Mouse (Mus musculus): ENCODE results near the gene Fgf18. TPM values are rescaled to one million over a fixed set of nuclear protein-coding genes. Genes with fewer than 3 reads are reported as not detected.

The Fgf18 gene
- total and polyA plus RNA-seq, 3 experiments, result 0.15 to 0.40 TPM; not detected in 1

- TF ChIP-seq POLR2AphosphoS2 (IDR thresholded peaks at IDR 0.05; ENCODE audit: low read length) (peak; percentile 100), MYB (IDR thresholded peaks at IDR 0.05; ENCODE audit: low read depth, low read length) (no peak)
Measured at GRCm38 (mm10) chr11:33162998-33163506, 15.9 kb upstream of the Fgf18 start, which contains the start of gene Npm1 (continued).

- DNase-seq (ENCODE audit: low read depth, low spot score), result peak; percentile 89
- Histone ChIP-seq H3K36me3 (ENCODE audit: control insufficient read depth in 1 of 2, insufficient read depth in 2 of 2, low read length in 2 of 2) (peaks cover 32 to 35% of the 10 kb centered on the region in 2 experiments), H3K27ac (ENCODE audit: control insufficient read depth, low read depth, low read length) (peak overlapping the region; percentile 70), H3K79me2 (ENCODE audit: control insufficient read depth, insufficient read depth, low read length, poor library complexity) (peaks cover 49% of the 10 kb centered on the region), H3K9me3 (replicated peaks; ENCODE audit: insufficient read depth, low read length) (no peaks in the 10 kb centered on the region), H3K9ac (ENCODE audit: control insufficient read depth, low read depth, low read length, poor library complexity, severe bottlenecking) (peak overlapping the region; percentile 82), H3K4me3 (ENCODE audit: control insufficient read depth in 1 of 2, insufficient read depth in 1 of 2, low read depth in 2 of 2, low read length in 2 of 2) (peak overlapping the region; percentile 65 to 76), H3K4me1 (ENCODE audit: control insufficient read depth in 1 of 2, insufficient read depth in 2 of 2, low read length in 2 of 2) (peaks cover 0 to 2% of the 10 kb centered on the region in 2 experiments; a peak in 1 of 4 replicates), H3K27me3 (ENCODE audit: control insufficient read depth in 1 of 2, insufficient read depth in 2 of 2, low read length in 2 of 2) (no peaks in the 10 kb centered on the region)
- TF ChIP-seq MYC (IDR thresholded peaks at IDR 0.05; ENCODE audit: low read depth, low read length) (peak; percentile 100), MXI1 (IDR thresholded peaks at IDR 0.05; ENCODE audit: low read depth, low read length) (peak; percentile 100), SMC3 (IDR thresholded peaks at IDR 0.05; ENCODE audit: low read depth, low read length) (0 out of 2 replicates have a peak, but pooled peaks have one; percentile 3), CTCF (IDR thresholded peaks at IDR 0.05 in 2 of 3, conservative IDR thresholded peaks at IDR 0.05 in 1 of 3; ENCODE audit: control insufficient read depth in 1 of 3, insufficient read depth in 1 of 3, low read depth in 2 of 3, low read length in 3 of 3, poor library complexity in 1 of 3, severe bottlenecking in 1 of 3) (no peak), TCF12 (IDR thresholded peaks at IDR 0.05; ENCODE audit: low read depth, low read length) (0 out of 2 replicates have a peak, but pooled peaks have one; percentile 27), CHD2 (IDR thresholded peaks at IDR 0.05; ENCODE audit: low read length) (no peak), USF1 (IDR thresholded peaks at IDR 0.05; ENCODE audit: low read depth, low read length) (peak; percentile 90), TAL1 (IDR thresholded peaks at IDR 0.05; ENCODE audit: low read length) (no peak), HCFC1 (IDR thresholded peaks at IDR 0.05; ENCODE audit: low read depth, low read length) (peak; percentile 69; the same call in 1 of the 2 replicates), POLR2AphosphoS2 (IDR thresholded peaks at IDR 0.05; ENCODE audit: low read length) (peak; percentile 90), UBTF (IDR thresholded peaks at IDR 0.05; ENCODE audit: borderline replicate concordance, insufficient read depth, low read depth, low read length) (no peak), ETS1 (IDR thresholded peaks at IDR 0.05; ENCODE audit: low read depth, low read length) (peak; percentile 57; the same call in 1 of the 2 replicates), EP300 (IDR thresholded peaks at IDR 0.05; ENCODE audit: low read depth in 1 of 2, low read length in 2 of 2) (0 out of 4 replicates have a peak, but pooled peaks of 1 of the 2 experiments have one; percentile 13), BHLHE40 (IDR thresholded peaks at IDR 0.05; ENCODE audit: borderline replicate concordance, low read depth, low read length) (no peak), RCOR1 (IDR thresholded peaks at IDR 0.05; ENCODE audit: low read depth, low read length) (no peak), USF2 (IDR thresholded peaks at IDR 0.05; ENCODE audit: borderline replicate concordance in 1 of 2, insufficient read depth in 1 of 2, low read depth in 1 of 2, low read length in 2 of 2) (no peak), ZMIZ1 (IDR thresholded peaks at IDR 0.05; ENCODE audit: low read depth, low read length) (peak; percentile 88), MAFK (IDR thresholded peaks at IDR 0.05; ENCODE audit: borderline replicate concordance, low read depth, low read length) (no peak), MEF2A (IDR thresholded peaks at IDR 0.05; ENCODE audit: extremely low read depth, insufficient replicate concordance, low read depth, low read length, poor library complexity, severe bottlenecking) (no peak), POLR2A (IDR thresholded peaks at IDR 0.05; ENCODE audit: control insufficient read depth in 1 of 2, insufficient read depth in 1 of 2, low read depth in 1 of 2, low read length in 2 of 2, poor library complexity in 1 of 2) (peak in 1 of 2 experiments; percentile 21; a peak in 3 of 4 replicates), NRF1 (IDR thresholded peaks at IDR 0.05; ENCODE audit: insufficient read depth, low read depth, low read length, poor library complexity, severe bottlenecking) (no peak; the same call in 1 of the 2 replicates), SIN3A (IDR thresholded peaks at IDR 0.05; ENCODE audit: low read length) (peak; percentile 97), GABPA (IDR thresholded peaks at IDR 0.05; ENCODE audit: low read depth, low read length) (no peak), POLR2AphosphoS5 (IDR thresholded peaks at IDR 0.05; ENCODE audit: borderline replicate concordance, low read depth, low read length) (no peak), KAT2A (conservative IDR thresholded peaks at IDR 0.05; ENCODE audit: low read depth, low read length) (peak; percentile 38; the same call in 1 of the 2 replicates), ZNF384 (IDR thresholded peaks at IDR 0.05; ENCODE audit: low read depth, low read length) (no peak), ELF1 (IDR thresholded peaks at IDR 0.05; ENCODE audit: low read depth, low read length) (no peak), MYB (IDR thresholded peaks at IDR 0.05; ENCODE audit: low read depth, low read length) (no peak), RAD21 (IDR thresholded peaks at IDR 0.05; ENCODE audit: low read depth, low read length) (no peak), NELFE (IDR thresholded peaks at IDR 0.05; ENCODE audit: low read depth, low read length) (peak; percentile 12; the same call in 1 of the 2 replicates), MAX (IDR thresholded peaks at IDR 0.05; ENCODE audit: low read length) (peak; percentile 100)
Measured at GRCm38 (mm10) chr11:33162211-33162997, 15.2 kb upstream of the Fgf18 start.

Measured in MEL (cell line).